Mouse (Mus musculus) bone marrow, adult 2 months (tissue): ENCODE results near the gene Tmem115. TPM values are rescaled to one million over a fixed set of nuclear protein-coding genes. Genes with fewer than 3 reads are reported as not detected.

ENCODE experiments used
- H3K27ac ChIP-seq: fragments of 200-500 bp; 2 replicates; pipeline ENCODE4 v1.5.1; 2012; ENCODE audit warnings: low read depth, mild to moderate bottlenecking, control low read depth, inconsistent platforms, low read length; ENCODE audit not compliant: control insufficient read depth, poor library complexity, insufficient read depth
- H3K4me1 ChIP-seq: fragments of 200-500 bp; 2 replicates; pipeline ENCODE4 v1.6.1; 2011; ENCODE audit warnings: low read length; ENCODE audit not compliant: control insufficient read depth, insufficient read depth
- H3K4me3 ChIP-seq: fragments of 200-500 bp; replicated peaks from 2 replicates; pipeline ENCODE3; 2011; ENCODE audit warnings: mild to moderate bottlenecking, low read depth, low read length, control low read depth; ENCODE audit not compliant: control insufficient read depth
- CTCF ChIP-seq: fragments of 200-500 bp; IDR thresholded peaks from 2 replicates; pipeline ENCODE4 v1.5.1; 2011; ENCODE audit warnings: low read length, control low read depth; ENCODE audit not compliant: control insufficient read depth, insufficient read depth
- POLR2A ChIP-seq: fragments of 200-500 bp; IDR thresholded peaks from 2 replicates; pipeline ENCODE4 v1.6.1; 2011; ENCODE audit warnings: low read depth, mild to moderate bottlenecking, control low read depth, low read length, borderline replicate concordance; ENCODE audit not compliant: control insufficient read depth
- WGBS: fragments of 180-500 bp; shearing (Covaris S2); methylation state at CpG from one replicate; pipeline ENCODE4 v1.1.7; 2018; 5-methylcytosine and 5-hydroxymethylcytosine counted together
- polyA plus RNA-seq: library from polyadenylated mRNA; stranded (reverse); fragments of >200 nt; gene quantifications from 2 replicates; pipeline ENCODE4 v1.2.4, GENCODE M21; 2011; ENCODE audit warnings: low replicate concordance; ENCODE audit not compliant: missing spikeins, insufficient read depth, insufficient read length

Tmem115 gene
- polyA plus RNA-seq, 1 experiment, result 6.6 TPM

- 87% methylated on average over 12 of the region's 12 CpGs for WGBS
- Histone ChIP-seq H3K27ac (no peak overlapping the region), H3K4me1 (no peaks in the 10 kb centered on the region; the same call in 1 of the 2 replicates), H3K4me3 (no peak overlapping the region)
- TF ChIP-seq CTCF (no peak), POLR2A (no peak)
Observed at GRCm38 (mm10) chr9:107494238-107494637, 39.5 kb upstream of the Tmem115 start.

- no peaks in the 10 kb centered on the region for H3K4me1 ChIP-seq
- TF ChIP-seq POLR2A (no peak), CTCF (no peak)
- 80% methylated on average over 3 of the region's 3 CpGs for WGBS
- no peak overlapping the region for H3K27ac ChIP-seq
- H3K4me3 ChIP-seq, result no peak overlapping the region
Observed at GRCm38 (mm10) chr9:107496359-107496758, 37.4 kb upstream of the Tmem115 start.

- no peaks in the 10 kb centered on the region for H3K4me1 ChIP-seq
- WGBS, result 78% methylated on average over 3 of the region's 3 CpGs
- H3K4me3 ChIP-seq, result no peak overlapping the region
- TF ChIP-seq CTCF (no peak), POLR2A (no peak)
- no peak overlapping the region for H3K27ac ChIP-seq
Observed at GRCm38 (mm10) chr9:107500708-107501286, 32.9 kb upstream of the Tmem115 start.

DNA sequence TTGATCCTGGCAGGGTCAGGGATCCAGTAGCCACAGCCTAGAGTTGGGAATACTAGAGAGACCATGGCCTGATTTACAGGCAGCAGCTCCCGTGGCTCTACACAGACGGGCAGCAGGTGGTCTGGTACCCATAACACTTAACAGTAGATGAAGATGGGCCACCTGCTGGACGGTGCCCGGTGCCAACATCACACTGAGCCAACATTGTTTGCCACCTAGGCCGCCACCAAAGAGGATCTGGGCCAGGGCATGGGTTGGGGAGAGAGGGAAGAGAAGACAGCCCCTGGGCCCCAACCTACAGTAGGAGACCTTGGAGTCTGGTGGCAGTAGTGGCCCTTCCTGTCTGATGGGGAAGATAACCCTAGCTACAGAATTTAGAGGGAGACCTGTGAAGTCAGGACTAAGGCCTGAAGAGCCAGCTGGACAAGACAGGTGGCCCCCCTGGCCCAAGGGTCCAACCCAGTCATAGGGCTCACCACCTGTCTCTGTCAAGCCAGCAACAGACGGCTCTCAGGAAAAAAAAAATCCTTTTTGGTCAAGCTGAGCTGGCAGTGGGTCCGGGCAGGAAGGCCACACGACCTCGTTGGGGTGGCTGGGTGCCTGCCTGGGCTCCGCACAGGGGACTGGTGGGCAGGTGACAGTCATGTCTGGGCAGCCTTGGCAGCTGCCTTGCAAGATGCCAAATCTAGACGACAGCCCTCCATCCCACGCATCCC lies 31.5 kb upstream of the Tmem115 start:
- WGBS, result 76% methylated on average over 12 of the region's 12 CpGs
- TF ChIP-seq CTCF (no peak), POLR2A (no peak)
- Histone ChIP-seq H3K27ac (no peak overlapping the region; the same call in 1 of the 2 replicates), H3K4me3 (no peak overlapping the region), H3K4me1 (no peaks in the 10 kb centered on the region)

DNA sequence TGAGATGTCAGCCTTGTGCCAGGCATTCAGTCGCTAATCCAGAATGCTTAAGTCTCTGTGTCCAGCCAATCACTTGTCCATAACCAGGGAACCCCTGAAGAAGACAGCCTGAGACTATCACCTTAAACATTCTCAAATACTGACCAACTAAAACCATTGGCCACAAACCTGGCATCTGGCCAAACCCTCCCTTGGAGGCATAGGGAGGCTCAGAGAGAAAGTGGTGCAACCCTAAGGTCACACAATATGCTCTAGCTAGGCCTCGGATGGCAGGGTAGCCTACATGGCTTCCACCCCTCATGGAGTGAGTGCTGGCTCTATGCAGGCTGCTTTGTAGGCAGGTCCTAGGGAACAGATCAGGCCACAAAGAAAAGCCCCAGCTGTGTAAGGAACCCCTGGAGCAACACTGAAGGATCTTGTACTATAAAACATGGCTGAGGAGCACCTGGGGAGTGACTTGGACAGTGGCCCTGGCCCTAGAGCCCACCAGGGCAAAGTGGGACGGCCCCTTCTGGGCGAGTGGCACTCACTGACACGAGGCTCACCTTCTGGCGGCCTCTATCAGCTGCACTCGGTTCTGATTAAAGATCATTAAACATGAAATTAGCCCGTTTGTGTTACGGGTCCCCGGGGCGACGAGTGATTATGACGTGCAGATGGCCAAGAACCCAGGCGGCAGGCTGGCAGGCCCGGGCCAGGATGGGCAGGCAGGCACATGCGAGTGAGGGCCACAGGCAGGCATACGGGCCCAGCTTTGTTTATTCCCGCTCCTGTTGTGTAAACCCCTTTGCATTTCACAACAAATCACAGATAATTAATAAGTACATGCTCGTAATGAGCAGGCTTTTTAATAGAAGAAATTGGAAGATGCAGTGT lies 28.8 kb upstream of the Tmem115 start:
- no peak for TF ChIP-seq POLR2A
- no peak for TF ChIP-seq CTCF
- Histone ChIP-seq H3K27ac (no peak overlapping the region), H3K4me1 (no peaks in the 10 kb centered on the region), H3K4me3 (no peak overlapping the region)
- 80% methylated on average over 19 of the region's 19 CpGs for WGBS

DNA sequence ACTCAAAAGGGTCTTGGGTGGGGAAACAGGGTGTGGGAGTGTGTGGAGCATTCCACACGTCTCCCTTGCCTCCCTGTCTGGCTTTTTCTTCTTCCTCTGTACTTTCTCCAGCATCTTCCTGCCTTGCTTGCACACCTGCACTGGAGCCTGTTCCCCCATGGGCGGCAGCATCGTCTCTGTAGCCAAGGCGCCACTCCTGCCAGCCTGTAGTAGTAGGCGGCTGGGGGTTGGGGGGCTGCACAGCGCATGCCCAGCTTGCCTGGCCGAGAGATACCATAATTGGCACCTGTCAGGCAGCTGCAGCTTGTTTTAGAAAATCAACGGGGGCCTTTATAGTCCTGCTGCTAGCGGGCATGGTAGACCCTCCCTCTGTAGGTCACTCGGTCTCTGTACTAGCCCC lies 25.5 kb upstream of the Tmem115 start:
- no peak overlapping the region for H3K4me3 ChIP-seq
- no peak overlapping the region for H3K27ac ChIP-seq
- TF ChIP-seq POLR2A (no peak), CTCF (no peak)
- no peaks in the 10 kb centered on the region for H3K4me1 ChIP-seq
- WGBS, result 52% methylated on average over 10 of the region's 10 CpGs

GRCm38 (mm10) chr9:107510384-107511100 lies 23.2 kb upstream of the Tmem115 start:
- WGBS, result 76% methylated on average over 14 of the region's 14 CpGs
- Histone ChIP-seq H3K4me3 (no peak overlapping the region), H3K27ac (no peak overlapping the region), H3K4me1 (no peaks in the 10 kb centered on the region)
- TF ChIP-seq POLR2A (no peak), CTCF (no peak)

DNA sequence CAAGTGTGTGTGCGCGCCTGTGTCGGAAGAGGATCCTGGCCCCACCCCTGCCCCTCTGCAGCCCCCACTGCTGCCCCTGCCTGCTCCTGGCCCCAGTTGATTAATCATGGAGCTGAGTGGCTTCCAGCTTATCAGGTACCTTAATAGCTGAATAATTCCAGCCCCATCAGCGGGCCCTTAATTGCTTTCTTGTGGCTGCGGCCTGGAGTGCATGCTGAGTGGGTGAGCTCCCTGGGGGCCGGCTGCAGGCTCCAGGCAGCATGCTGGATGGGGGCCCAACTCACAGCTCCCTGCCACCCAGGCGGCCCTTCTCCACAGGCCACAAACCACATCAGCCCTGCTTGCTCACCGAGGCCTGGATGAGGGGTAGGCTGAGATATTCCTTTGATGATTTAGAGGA lies 22.3 kb upstream of the Tmem115 start:
- TF ChIP-seq CTCF (no peak), POLR2A (no peak)
- H3K27ac ChIP-seq, result no peak overlapping the region
- WGBS, result 79% methylated on average over 8 of the region's 8 CpGs

More for the DNA sequence above, 22.3 kb upstream of the Tmem115 start:
- Histone ChIP-seq H3K4me3 (no peak overlapping the region), H3K4me1 (no peaks in the 10 kb centered on the region)
